Mouse (Mus musculus) forebrain, embryonic 13.5 days (tissue): ENCODE results near the gene Asna1. TPM values are rescaled to one million over a fixed set of nuclear protein-coding genes. Genes with fewer than 3 reads are reported as not detected.

Experiments
- ATAC-seq: fragments of 200-750 bp; cut with Nextera tagmentation; 2 replicates; pipeline ENCODE4 v1.8.0; 2017
- H3K27ac ChIP-seq: fragments of 300-500 bp; sonication (generic); 2 replicates; pipeline ENCODE4 v1.5.1; 2015; ENCODE audit warnings: inconsistent platforms, mild to moderate bottlenecking, moderate library complexity
- H3K27me3 ChIP-seq: fragments of 300-500 bp; sonication (generic); 2 replicates; pipeline ENCODE4 v1.6.1; 2015; ENCODE audit warnings: mild to moderate bottlenecking, inconsistent platforms
- H3K36me3 ChIP-seq: fragments of 300-500 bp; sonication (generic); 2 replicates; pipeline ENCODE4 v1.6.1; 2015; ENCODE audit warnings: mild to moderate bottlenecking, inconsistent platforms; ENCODE audit not compliant: poor library complexity, severe bottlenecking
- H3K4me1 ChIP-seq: fragments of 300-500 bp; sonication (generic); 2 replicates; pipeline ENCODE4 v1.6.1; 2015; ENCODE audit warnings: inconsistent platforms
- H3K4me2 ChIP-seq: fragments of 300-500 bp; sonication (generic); 2 replicates; pipeline ENCODE4 v1.6.1; 2015; ENCODE audit warnings: inconsistent platforms, mild to moderate bottlenecking, moderate library complexity
- H3K4me3 ChIP-seq: fragments of 300-500 bp; sonication (generic); 2 replicates; pipeline ENCODE4 v1.5.1; 2015; ENCODE audit warnings: mild to moderate bottlenecking, inconsistent platforms
- H3K9ac ChIP-seq: fragments of 300-500 bp; sonication (generic); 2 replicates; pipeline ENCODE4 v1.6.1; 2015; ENCODE audit warnings: mild to moderate bottlenecking, inconsistent platforms
- H3K9me3 ChIP-seq: fragments of 300-500 bp; sonication (generic); replicated peaks from 2 replicates; pipeline ENCODE4 v1.6.1; 2016; ENCODE audit warnings: inconsistent platforms
- WGBS: fragments of 180-500 bp; shearing (Covaris S2); methylation state at CpG from one replicate; pipeline ENCODE4 v1.1.7; 2015; 5-methylcytosine and 5-hydroxymethylcytosine counted together
- polyA plus RNA-seq: library from polyadenylated mRNA; unstranded; fragments of >200 nt; fragmentation: Nextera tagmentation; extraction: Ambion mirVana; gene quantifications from 2 replicates; pipeline ENCODE4 v1.2.1, GENCODE M21; 2015

Gene Asna1
- 166 and 168 TPM in 2 replicates for polyA plus RNA-seq

DNA sequence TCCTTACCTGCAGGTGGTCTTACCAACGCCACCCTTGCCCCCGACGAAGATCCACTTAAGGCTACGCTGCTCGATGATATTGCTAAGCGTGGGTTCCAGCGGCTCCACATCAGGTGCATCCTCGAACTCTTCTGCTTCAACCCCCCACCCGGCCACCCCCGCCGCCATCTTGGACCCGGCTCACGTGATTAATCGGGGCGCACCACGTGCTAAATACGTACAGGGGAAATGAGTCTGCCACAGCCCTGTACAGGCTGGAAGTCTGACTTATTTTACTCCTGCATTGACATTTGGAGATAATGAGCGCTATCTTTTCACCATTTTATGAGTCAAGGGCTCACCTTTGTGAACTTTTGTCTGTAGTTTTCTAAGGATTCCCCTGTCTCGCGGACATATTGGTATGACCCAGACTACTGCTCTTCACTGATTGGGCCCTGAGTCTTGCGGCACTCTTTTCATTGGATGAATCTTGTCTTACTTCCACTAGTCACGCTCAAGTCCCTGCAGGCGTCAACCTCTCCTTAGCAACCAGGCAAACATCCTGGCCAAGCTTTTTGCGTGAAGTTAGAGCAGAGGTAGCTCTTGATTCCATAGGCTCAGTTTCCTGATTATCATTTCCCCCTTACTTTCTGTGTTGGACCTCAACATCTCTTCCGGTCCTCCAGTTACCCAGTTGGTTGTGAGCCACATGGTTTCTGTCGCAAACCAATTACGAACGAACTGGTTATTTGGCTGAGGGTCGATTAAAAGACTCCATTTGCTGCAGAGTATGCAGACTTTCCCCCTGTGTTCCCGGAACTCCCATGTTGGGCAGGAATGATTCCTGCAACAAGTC lies at the start of gene Asna1:
Gene Asna1, minus strand, starts transcription at position 184 of the 835 bp plus-strand sequence.
- Histone ChIP-seq H3K9me3 (no peaks in the 10 kb centered on the region), H3K36me3 (peaks cover 52% of the 10 kb centered on the region), H3K27ac (peak within 1 kb of the TSS; percentile 92), H3K4me2 (peak within 1 kb of the TSS; percentile 94), H3K4me1 (peaks cover 40% of the 10 kb centered on the region), H3K27me3 (no peaks in the 10 kb centered on the region), H3K9ac (peak within 1 kb of the TSS; percentile 77), H3K4me3 (peak within 1 kb of the TSS; percentile 93)
- 6% methylated on average over 30 of the region's 30 CpGs for WGBS
- ATAC-seq: peak; percentile 93

DNA sequence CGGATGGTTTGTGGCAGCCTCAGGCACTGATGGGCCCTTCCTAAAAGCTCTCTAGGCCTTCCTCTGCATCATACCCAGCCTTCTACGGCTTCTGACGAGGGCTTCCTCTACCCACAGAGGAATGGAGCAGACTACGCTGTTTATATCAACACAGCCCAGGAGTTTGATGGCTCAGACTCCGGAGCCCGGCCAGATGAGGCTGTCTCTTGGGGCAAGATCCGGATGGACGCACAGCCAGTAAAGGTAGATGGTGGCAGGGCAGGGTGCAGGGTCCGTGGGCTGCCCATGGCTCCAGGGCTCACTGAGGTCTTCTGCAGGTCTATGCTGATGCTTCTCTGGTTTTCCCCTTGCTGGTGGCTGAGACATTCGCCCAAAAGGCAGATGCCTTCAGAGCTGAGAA lies 49.5 kb upstream of the Asna1 start:
- no peak overlapping the region for H3K4me3 ChIP-seq
- 97% methylated on average over 10 of the region's 10 CpGs for WGBS
- H3K9me3 ChIP-seq: no peaks in the 10 kb centered on the region
- H3K27me3 ChIP-seq: no peaks in the 10 kb centered on the region
- H3K9ac ChIP-seq: no peak overlapping the region
- H3K36me3 ChIP-seq: peaks cover 54% of the 10 kb centered on the region
- ATAC-seq: no peak
- H3K4me1 ChIP-seq: peaks cover 23% of the 10 kb centered on the region
- no peak overlapping the region for H3K27ac ChIP-seq
- H3K4me2 ChIP-seq: no peak overlapping the region

DNA sequence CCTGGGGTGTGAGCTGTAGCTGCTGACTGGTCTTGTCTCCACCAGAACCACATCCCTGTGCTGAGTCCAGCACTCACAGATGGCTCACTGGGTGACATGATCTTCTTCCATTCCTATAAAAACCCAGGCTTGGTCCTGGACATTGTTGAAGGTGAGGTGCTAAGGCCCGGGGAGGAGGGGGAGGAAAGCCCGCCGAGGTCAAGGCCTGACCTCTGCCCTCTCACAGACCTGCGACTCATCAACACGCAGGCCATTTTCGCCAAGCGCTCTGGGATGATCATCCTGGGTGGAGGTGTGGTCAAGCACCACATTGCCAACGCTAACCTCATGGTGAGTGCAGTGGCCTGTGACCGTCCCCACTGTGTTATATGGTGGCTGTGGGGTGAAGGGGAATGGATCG lies 49.1 kb upstream of the Asna1 start:
- Histone ChIP-seq H3K36me3 (peaks cover 51% of the 10 kb centered on the region), H3K9ac (no peak overlapping the region), H3K4me3 (no peak overlapping the region), H3K4me1 (peaks cover 19% of the 10 kb centered on the region), H3K27me3 (no peaks in the 10 kb centered on the region), H3K9me3 (no peaks in the 10 kb centered on the region), H3K4me2 (no peak overlapping the region), H3K27ac (no peak overlapping the region)
- whole genome bisulfite sequencing: 88% methylated on average over 10 of the region's 10 CpGs
- ATAC-seq: no peak

DNA sequence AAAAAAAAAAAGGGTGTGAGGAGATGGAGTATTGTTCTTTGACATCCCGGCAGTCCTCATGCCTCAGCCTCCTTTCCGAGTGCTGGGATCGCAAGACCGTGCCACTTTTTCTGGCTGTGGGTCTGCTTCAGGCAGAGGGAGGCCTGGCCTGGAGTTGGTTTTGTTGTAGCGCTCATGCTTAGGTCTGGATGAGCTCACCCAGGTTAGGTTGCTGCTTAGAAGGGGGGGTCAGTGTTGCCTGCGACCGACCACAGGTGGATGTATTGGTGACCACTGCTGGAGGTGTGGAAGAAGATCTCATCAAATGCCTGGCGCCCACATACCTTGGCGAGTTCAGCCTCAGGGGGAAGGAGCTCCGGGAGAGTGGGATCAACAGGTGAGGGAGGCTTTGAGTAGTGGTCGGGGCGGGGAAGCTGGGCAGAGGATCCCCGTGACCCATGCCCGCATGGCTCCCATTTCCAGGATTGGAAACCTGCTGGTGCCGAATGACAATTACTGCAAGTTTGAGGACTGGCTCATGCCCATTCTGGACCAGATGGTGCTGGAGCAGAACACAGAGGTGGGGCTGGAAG lies 48.0 kb upstream of the Asna1 start:
- Histone ChIP-seq H3K36me3 (peaks cover 45% of the 10 kb centered on the region), H3K27ac (no peak overlapping the region), H3K9me3 (no peaks in the 10 kb centered on the region), H3K4me1 (peaks cover 19% of the 10 kb centered on the region), H3K27me3 (no peaks in the 10 kb centered on the region), H3K4me2 (peak overlapping the region; percentile 73), H3K4me3 (no peak overlapping the region), H3K9ac (no peak overlapping the region)
- ATAC-seq: no peak
- WGBS: 91% methylated on average over 15 of the region's 15 CpGs

DNA sequence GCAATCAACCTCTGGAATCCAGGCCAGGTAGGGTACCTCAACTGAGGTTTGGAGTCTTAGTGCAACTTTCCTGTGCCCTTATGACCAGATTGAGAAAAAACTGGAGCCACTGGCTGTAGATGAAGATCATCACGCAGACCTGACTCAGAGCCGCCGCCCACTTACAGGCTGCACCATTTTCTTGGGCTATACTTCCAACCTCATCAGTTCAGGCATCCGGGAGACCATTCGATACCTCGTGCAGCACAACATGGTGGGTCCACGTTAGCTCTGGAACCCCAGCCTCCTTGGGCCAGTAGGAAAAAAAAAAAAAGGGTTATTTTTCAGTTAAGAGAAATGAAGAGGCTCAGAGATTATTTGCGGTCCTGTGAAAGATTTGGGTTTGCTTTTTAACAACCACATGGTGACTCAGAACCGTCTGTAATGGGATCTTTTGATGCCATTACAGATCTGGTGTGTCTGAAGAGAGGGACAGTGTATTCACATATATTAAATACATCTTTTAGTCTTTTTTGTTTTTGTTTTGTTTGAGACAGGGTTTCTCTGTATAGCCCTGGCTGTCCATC lies 47.4 kb upstream of the Asna1 start:
- peak overlapping the region; percentile 73 for H3K4me2 ChIP-seq
- H3K9ac ChIP-seq: peak overlapping the region; percentile 87
- ATAC-seq: peak; percentile 9
- no peaks in the 10 kb centered on the region for H3K27me3 ChIP-seq
- H3K36me3 ChIP-seq: peaks cover 47% of the 10 kb centered on the region
- 40% methylated on average over 9 of the region's 9 CpGs for WGBS
- H3K9me3 ChIP-seq: no peaks in the 10 kb centered on the region
- H3K4me3 ChIP-seq: peak overlapping the region; percentile 92
- H3K27ac ChIP-seq: peak overlapping the region; percentile 94
- peaks cover 19% of the 10 kb centered on the region for H3K4me1 ChIP-seq

DNA sequence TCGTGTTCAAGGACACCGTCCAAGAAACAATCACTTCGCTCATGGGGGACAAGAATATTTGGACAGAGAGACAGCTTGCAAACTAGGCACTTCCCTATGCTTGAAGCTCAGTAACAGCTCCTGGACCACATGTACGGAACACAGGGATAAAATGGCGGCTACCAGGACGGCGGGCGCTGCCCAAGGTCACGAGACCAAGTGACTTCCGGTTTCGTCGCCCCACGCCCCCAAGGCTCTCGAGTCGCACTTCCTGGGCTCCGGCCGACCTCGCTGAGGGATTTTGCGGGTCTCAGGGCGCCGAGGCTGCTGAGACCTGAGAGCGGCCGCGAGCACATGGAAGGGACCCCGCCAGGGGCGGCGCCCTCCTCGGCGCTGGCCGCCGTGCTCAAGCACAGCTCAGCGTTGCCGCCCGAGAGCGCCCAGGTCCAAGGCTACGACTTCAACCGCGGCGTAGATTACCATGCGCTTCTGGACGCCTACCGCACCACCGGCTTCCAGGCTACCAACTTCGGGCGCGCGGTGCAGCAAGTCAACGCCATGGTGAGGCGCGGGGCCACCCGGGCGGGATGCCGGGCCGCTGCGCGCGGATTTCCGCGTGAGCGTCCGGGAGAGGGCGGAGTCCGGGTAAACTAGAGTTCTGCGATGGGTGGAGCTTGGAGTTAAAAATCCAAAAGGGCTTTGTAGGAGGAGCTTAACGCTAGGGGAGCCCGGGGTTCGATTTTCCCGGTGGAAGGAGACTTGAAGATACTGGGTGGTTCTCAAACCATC lies 46.6 kb upstream of the Asna1 start, which contains the start of gene Dhps:
Gene Dhps, plus strand, starts transcription at position 244 of the 768 bp plus-strand sequence.
- H3K9ac ChIP-seq: peak within 1 kb of the TSS; percentile 87
- H3K36me3 ChIP-seq: peaks cover 52% of the 10 kb centered on the region
- peak within 1 kb of the TSS; percentile 73 for H3K4me2 ChIP-seq
- ATAC-seq: peak; percentile 92
- H3K4me1 ChIP-seq: peaks cover 19% of the 10 kb centered on the region
- H3K27me3 ChIP-seq: no peaks in the 10 kb centered on the region
- WGBS: under 1% methylated on average over 67 of the region's 68 CpGs
- H3K27ac ChIP-seq: peak within 1 kb of the TSS; percentile 94
- no peaks in the 10 kb centered on the region for H3K9me3 ChIP-seq
- peak within 1 kb of the TSS; percentile 92 for H3K4me3 ChIP-seq

DNA sequence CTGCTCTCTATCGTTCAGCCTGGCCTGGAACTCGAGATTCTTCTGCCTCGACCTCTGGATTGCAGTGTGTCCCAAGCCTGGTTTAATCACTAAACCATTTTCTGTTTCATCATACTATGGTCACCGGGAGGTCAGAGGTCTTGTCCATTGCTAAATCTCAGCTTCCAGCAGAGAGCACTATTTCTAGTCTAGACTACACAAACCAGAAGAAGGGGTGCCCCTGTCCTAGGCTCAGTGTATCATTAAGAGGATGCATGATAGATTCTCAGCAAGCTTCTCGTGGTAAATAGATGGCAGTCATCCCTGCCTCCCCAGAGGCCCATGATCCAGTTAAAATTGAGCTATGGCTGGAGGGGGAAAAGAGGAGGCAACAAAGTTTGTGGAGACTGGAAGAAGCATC lies 46.0 kb upstream of the Asna1 start:
- H3K36me3 ChIP-seq: peaks cover 52% of the 10 kb centered on the region
- ATAC-seq: no peak

DNA sequence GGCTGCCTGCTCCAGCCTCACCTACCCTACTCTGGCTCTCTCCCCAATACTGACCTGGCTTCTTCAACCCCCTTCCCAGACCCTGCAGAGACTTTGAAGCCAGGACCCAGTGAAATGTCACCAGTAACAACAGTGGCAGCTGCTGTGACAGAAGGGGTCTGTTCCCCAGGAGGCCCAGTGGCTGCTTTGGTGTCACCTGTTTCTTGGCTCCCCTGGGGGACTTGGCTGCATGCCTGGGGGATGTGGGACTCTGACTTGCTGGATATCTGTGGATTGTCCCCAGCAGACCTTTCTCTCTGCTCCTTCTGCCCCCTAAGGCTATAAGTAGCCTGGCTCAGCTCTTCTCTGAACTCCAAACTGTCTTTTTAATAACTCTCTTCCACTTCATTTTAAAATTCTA lies 42.9 kb upstream of the Asna1 start, which contains the start of gene Gm5741:
Gene Gm5741, minus strand, starts transcription at position 1 of the 400 bp plus-strand sequence.
- Histone ChIP-seq H3K4me1 (peaks cover 17% of the 10 kb centered on the region), H3K9me3 (no peaks in the 10 kb centered on the region), H3K4me3 (no peak within 1 kb of the TSS), H3K4me2 (no peak within 1 kb of the TSS), H3K27me3 (no peaks in the 10 kb centered on the region), H3K9ac (0 out of 2 replicates have a peak within 1 kb of the TSS, but pooled peaks have one; percentile 5), H3K36me3 (peaks cover 38% of the 10 kb centered on the region), H3K27ac (no peak within 1 kb of the TSS)
- ATAC-seq: no peak

More for the DNA sequence above, 46.0 kb upstream of the Asna1 start:
- H3K4me2 ChIP-seq: peak overlapping the region; percentile 73
- peaks cover 19% of the 10 kb centered on the region for H3K4me1 ChIP-seq
- H3K27me3 ChIP-seq: no peaks in the 10 kb centered on the region
- H3K27ac ChIP-seq: peak overlapping the region; percentile 94
- H3K9ac ChIP-seq: peak overlapping the region; percentile 87; the same call in 1 of the 2 replicates
- WGBS: 84% methylated on average over 5 of the region's 5 CpGs
- H3K9me3 ChIP-seq: no peaks in the 10 kb centered on the region
- H3K4me3 ChIP-seq: peak overlapping the region; percentile 92

DNA sequence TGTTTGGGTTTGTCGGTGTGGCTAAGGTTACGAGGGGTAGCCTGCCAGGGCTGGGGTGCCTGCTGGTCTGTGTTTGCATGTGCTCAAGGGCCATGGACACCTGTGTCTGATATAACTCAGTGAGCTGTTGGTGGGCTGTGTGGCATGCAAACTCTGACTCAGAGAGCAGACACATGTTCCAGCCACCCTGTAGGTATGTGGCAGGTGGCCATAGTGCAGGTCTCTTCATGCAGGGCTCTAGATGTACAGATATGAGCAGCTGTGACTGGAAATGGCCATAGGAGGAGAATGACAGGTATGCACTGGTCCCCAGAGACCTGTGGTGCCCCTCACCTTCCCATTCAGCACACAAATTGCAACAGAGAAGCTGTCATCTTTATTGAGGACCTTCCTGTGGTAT lies 42.1 kb upstream of the Asna1 start:
- WGBS: 98% methylated on average over 2 of the region's 2 CpGs
- ATAC-seq: no peak
- peaks cover 12% of the 10 kb centered on the region for H3K4me1 ChIP-seq
- H3K4me3 ChIP-seq: no peak overlapping the region
- no peak overlapping the region for H3K4me2 ChIP-seq
- H3K9me3 ChIP-seq: no peaks in the 10 kb centered on the region
- H3K27ac ChIP-seq: no peak overlapping the region
- H3K9ac ChIP-seq: no peak overlapping the region
- H3K27me3 ChIP-seq: no peaks in the 10 kb centered on the region
- peaks cover 46% of the 10 kb centered on the region for H3K36me3 ChIP-seq

DNA sequence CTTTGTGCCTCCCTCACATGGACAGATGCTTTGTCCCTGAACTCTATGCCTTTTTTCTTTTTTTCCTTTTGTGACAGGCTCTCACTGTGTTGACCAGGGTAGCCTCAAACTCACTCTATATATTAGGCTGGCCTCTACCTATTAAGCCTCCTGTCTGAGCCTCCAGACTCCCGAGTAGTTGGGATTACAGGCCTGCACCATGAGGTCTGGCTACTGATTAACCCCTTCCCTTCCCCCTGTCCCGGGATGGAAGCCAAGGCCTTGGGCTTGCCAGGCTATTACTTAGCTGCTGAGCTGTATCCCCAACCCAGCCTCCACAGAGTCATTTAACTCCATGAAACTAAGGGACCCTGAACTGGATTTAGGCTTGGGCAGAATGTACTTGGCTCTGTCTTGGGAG lies 40.1 kb upstream of the Asna1 start:
- Histone ChIP-seq H3K9me3 (no peaks in the 10 kb centered on the region), H3K4me1 (peaks cover 22% of the 10 kb centered on the region), H3K36me3 (peaks cover 52% of the 10 kb centered on the region), H3K9ac (no peak overlapping the region), H3K4me3 (no peak overlapping the region), H3K27me3 (no peaks in the 10 kb centered on the region), H3K27ac (no peak overlapping the region), H3K4me2 (no peak overlapping the region)
- WGBS: 43% methylated on average over 2 of the region's 2 CpGs
- ATAC-seq: no peak

DNA sequence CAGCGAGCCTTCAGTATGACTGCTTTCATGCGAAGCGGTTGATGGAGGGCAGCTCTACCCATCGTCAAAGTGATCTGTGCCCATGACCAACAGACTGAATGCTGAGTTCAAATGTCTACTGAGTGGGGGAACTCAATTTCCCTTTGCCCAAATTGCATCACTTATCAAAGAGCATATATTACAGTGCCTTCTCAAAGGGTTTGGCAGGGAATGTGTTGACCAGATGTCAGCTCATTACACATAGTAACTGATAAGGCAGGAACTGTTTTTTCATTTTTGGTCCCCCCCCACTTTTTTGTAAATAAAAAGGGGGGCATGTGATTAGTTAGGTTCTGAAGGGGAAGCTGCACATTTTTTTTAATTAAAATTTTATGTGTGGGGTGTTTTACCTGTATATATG lies 37.5 kb upstream of the Asna1 start:
- no peak overlapping the region for H3K9ac ChIP-seq
- H3K9me3 ChIP-seq: no peaks in the 10 kb centered on the region
- no peak overlapping the region for H3K27ac ChIP-seq
- WGBS: 94% methylated on average over 4 of the region's 4 CpGs
- no peaks in the 10 kb centered on the region for H3K27me3 ChIP-seq
- H3K4me3 ChIP-seq: no peak overlapping the region
- no peak overlapping the region for H3K4me2 ChIP-seq
- H3K36me3 ChIP-seq: peaks cover 43% of the 10 kb centered on the region
- ATAC-seq: no peak
- peaks cover 23% of the 10 kb centered on the region for H3K4me1 ChIP-seq
